Mouse (Mus musculus): Measurements from ENCODE around the gene Ferd3l.

Ferd3l gene

DNA sequence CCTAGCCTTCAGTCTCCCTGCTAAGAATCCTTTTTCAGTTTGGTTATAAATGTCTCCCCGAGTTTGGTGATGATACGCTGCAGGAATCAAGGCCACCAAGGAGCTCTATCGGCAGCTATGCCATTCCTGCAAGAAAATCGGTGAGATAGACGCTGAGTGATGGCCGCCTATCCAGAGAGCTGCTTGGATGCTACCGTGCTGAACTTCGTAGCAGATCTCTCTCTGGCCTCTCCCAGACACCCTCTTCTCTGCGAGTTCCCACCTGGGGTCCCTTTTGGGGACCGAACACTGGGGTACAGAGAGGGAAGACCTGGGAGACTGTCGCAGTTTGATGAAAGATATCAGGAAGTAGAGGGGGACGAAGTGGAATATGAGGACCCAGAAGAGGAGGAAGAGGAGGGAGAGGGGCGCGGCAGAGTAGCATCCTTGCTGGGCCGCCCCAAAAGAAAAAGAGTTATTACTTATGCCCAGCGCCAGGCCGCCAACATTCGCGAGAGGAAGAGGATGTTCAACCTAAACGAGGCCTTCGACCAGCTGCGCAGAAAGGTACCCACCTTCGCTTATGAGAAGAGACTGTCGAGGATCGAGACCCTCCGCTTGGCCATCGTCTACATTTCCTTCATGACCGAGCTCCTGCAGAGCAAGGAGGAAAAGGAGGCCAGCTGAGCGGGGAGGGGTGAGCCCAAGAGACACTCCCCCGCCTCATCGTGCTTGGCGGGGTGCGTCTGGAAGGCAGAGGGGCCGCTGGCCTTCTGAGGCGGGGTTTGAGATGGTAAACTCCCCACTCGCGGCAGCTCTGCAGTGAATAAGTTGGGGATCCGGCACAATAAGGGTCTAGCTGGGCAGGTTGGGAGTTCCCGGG lies at the start of gene Ferd3l:
TSS of gene Ferd3l (plus strand) at position 95 of the 862 bp plus-strand sequence.
- no peak for DNase-seq (ENCODE audit: low spot score in 2 of 2)

DNA sequence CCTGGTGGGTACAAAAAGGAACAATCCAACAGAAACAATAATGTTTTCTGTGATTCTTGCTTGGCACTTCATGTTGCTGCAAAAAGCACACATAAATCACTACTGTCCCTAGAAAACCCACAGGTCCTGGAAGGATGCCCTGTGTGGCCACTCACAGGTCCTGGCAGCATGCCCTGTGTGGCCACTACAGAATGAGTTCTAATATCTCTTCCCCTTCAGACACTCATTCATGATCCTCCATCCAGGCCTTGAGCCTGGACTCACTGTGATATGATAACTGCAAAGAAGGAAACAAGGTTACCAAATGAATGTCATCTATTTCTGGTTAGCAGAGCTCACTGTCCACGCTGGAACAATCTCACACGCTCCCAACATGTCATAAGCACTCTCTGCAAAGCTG lies 34.3 kb upstream of the Ferd3l start:
- no peak for DNase-seq (ENCODE audit: low spot score in 2 of 2)

DNA sequence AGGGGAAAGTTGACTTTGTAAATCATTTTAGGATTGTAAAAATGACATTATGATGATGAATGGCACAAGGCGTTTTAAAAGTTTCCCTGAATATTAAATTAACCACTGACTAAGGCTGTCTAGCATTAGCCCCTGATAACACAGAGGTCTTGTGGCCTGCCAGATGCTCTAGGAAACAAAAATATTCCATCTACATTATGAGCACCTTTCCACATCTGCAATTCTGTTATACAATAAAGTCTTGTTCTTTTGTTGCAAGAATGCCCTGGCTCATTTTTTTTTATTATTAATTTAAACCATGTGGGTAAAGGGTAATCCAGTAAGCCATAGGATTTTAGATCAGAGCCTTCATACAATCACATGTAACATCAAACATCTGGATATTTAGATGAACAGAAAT lies 33.6 kb upstream of the Ferd3l start:
- no peak for DNase-seq (ENCODE audit: low spot score in 2 of 2)

DNA sequence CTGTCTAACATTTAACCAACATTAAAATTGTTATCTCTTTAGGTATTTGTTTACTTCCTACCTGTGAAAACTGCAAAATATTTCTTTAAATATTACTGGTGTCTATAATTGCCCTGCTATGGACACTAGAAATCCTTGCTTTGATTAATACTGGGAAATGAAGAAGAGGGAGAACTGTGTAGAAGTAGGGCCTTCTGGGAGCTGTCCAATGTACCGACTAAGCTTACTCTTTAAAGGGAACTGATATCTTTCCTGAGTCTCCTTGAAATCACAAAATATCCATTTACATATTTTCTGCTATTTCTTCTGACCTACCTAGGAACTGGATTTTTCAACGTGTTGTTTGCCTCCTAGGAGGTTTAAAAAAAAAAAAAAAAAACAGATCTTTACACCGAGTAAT lies 1.5 kb upstream of the Ferd3l start:
- DNase-seq (ENCODE audit: low spot score in 2 of 2): no peak

GRCm38 (mm10) chr12:33927334-33928098 lies 709 bp upstream of the Ferd3l start:
- DNase-seq (ENCODE audit: low spot score in 2 of 2): no peak

GRCm38 (mm10) chr12:33952843-33953242 lies 24.6 kb downstream of the Ferd3l start:
- no peak for DNase-seq (ENCODE audit: low spot score in 2 of 2)

GRCm38 (mm10) chr12:33954931-33955565 lies 26.8 kb downstream of the Ferd3l start:
- DNase-seq (ENCODE audit: low spot score in 2 of 2): no peak

DNA sequence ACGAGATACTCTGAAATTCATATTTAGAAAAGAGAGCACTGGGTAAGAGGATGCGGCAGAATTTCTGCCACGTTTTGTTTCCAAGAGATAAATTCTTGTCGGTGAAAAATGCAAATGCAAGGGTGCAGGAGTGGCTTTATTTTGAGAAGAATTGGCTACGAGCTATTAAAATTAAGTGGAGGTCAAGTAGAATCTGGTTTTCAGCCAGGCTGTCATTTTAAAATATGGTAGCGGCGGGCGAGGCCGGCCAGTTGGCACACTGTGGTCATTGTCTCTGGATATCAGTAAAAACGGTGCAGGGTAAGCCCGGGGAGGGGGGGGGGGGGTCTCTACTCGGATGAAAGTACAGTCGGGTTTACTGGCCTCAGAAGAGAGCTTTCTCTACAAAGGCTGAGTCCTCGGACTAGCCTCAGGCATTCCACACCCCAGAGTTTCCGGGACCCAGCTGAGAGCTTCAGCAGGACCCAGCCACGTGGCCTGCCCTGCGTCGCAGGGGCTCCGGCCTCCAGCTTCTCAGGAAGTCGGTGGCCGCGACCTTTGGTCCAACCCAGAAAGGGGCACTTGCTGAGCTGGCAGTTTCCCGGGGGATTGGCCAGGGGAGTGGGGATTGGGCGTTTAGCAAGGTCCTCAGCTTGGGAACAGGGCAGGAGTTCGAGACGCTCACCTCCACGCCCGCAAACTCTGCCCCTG lies 27.5 kb downstream of the Ferd3l start:
- no peak for DNase-seq (ENCODE audit: low spot score in 2 of 2)

- DNase-seq (ENCODE audit: low spot score in 2 of 2): no peak
Observed at GRCm38 (mm10) chr12:33956576-33957399, 28.6 kb downstream of the Ferd3l start.

- no peak for DNase-seq (ENCODE audit: low spot score in 2 of 2)
Observed at GRCm38 (mm10) chr12:33957400-33958240, 29.4 kb downstream of the Ferd3l start, which contains the start of gene Twist1. Gene Twist1, plus strand, starts transcription at chr12:33957671.

GRCm38 (mm10) chr12:33958241-33959194 lies 30.3 kb downstream of the Ferd3l start:
- DNase-seq (ENCODE audit: low spot score in 2 of 2): no peak

DNA sequence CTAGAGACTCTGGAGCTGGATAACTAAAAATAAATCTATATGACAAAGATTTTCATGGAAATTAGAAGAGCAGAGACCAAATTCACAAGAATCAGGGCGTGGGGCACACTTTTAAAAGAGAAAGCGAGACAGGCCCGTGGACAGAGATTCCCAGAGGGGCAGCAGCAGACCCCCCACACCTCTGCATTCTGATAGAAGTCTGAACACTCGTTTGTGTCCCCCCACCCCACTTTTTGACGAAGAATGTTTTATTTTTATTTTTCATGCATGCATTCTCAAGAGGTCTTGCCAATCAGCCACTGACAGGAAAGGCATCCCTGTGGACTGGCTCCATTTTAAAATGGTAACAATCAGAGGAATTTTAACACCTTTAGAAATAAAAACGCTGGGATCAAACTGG lies 31.0 kb downstream of the Ferd3l start:
- DNase-seq (ENCODE audit: low spot score in 2 of 2): no peak

DNA sequence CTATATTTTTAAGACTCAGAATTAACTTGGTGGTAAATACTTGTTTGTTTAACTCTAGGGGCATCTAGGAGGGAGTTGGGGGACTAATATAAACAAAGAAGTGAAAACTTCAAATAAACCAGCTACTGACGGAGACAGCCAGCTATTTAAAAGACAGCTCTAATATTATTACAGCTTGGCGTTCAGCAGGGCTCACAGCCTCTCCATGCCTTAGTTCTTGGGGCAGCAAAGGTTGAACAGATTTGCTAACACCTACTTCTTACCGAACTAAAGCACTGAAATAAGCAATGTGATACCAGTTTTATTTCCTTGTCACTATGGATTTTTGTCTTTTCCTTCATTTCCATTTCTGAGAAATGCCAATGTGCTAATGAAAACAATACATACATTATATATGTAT lies 31.6 kb downstream of the Ferd3l start:
- DNase-seq (ENCODE audit: low spot score in 2 of 2): no peak

DNA sequence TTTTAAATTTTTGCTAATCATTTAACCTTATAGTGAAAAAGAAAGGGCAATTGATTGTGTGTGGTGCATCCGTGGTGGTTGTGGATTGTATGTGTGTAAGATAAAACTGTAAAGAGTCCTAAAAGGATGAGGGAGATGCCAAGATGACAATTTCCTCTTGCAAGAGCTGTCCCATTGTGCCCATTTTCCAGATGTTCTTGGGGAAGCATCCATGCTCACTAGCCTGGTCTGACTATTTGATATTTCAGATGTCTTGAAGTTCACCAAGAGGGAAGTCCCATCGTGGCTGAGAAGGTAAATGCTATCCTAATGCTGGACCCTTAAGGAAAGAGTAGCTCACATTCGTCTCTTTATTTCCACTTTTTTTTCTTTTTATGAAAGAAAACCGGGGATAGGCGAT lies 32.8 kb downstream of the Ferd3l start:
- no peak for DNase-seq (ENCODE audit: low spot score in 2 of 2)

- DNase-seq (ENCODE audit: low spot score in 2 of 2): no peak
Observed at GRCm38 (mm10) chr12:33962118-33962772, 34.0 kb downstream of the Ferd3l start.

DNA sequence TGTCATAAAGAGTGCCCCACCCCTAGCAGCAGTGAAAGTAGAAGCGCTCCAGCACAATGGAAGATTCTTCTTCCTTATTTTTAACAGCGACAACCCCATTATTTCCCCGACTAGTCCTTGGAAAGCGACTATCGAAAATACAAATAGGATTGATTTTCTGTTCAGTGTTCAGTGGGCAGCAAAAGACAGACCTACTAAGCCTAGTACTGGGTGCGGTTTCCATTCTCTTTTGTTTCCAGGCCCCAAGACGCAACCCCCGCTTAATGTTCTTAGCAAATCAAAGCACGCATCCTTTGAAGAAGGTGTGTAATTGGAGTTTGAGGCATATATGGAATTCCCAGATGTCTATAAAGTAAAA lies 34.5 kb downstream of the Ferd3l start:
- DNase-seq (ENCODE audit: low spot score in 2 of 2): no peak

DNA sequence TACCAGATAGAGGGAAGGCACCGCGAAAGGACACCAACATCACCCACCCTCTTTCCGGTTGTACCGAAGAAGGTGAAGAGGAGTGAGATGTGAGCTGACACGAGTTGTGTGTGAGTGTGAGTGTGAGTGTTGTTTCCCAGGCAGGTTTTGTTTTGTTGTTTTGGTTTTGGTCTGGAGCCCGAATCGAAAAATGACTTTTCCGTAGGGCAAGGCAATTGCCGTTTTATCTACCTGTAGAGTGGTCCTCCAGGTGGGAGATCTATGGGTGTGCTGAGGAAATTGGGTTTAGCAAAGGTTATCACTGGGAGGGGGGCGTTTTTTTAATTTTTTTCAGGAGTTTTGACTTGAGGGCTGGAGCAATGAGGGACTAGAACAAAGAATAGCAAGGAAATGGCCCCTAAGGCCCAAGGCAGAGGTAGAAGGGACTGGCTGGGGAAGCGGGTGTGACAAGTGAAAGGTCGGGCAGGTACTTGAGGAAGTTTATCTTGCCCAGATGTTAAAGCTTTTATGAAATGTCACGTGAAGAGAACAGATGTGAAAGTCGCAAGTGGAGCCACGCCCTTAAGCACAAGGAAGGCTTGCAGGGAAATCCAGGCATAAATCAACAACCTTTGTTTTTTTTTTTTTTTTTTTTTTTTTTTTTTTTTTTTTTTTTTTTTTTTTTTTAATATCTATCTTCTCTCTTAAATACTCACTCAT lies 35.6 kb downstream of the Ferd3l start:
- DNase-seq (ENCODE audit: low spot score in 2 of 2): no peak

GRCm38 (mm10) chr12:33964427-33964826 lies 36.2 kb downstream of the Ferd3l start:
- DNase-seq (ENCODE audit: low spot score in 2 of 2): no peak
